Mouse (Mus musculus): ENCODE results near the gene Prm2. TPM values are rescaled to one million over a fixed set of nuclear protein-coding genes. Genes with fewer than 3 reads are reported as not detected.

The Prm2 gene
- total RNA-seq, 2 experiments from 2014 or later = not detected

DNA sequence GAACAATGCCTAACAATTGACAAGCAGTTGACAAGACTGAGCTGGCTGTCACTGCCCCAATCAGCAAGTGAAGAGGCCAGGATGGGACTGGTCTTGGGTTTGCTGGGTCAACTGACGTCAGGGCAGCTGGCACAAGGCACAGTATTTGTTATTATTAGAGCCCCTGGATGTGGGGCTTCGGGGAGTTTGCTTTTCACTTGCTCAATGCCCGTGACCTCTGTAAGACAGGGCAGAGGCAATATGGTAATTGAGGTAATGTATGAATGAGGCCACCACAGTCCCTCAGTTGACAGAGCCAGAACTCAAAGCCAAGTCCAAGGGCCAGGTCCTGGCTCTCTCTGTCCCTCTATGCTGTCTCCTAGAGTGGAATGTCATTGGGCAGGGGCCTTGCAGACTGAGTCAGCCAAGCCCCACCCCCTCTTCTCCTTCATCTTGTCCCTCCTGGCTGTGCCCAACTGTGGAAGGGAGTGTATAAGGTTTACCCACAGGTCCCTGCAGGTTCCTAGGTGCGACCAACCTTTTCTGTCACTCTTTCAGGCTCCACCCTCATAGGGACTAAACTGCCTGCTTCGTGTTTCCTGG lies 18.3 kb downstream of the Prm2 start:
- no peak for DNase-seq (ENCODE audit: low spot score)

GRCm38 (mm10) chr16:10776322-10776721 lies 19.6 kb downstream of the Prm2 start:
- DNase-seq (ENCODE audit: low spot score) = no peak

GRCm38 (mm10) chr16:10774726-10775125 lies 21.2 kb downstream of the Prm2 start:
- no peak for DNase-seq (ENCODE audit: low spot score)

DNA sequence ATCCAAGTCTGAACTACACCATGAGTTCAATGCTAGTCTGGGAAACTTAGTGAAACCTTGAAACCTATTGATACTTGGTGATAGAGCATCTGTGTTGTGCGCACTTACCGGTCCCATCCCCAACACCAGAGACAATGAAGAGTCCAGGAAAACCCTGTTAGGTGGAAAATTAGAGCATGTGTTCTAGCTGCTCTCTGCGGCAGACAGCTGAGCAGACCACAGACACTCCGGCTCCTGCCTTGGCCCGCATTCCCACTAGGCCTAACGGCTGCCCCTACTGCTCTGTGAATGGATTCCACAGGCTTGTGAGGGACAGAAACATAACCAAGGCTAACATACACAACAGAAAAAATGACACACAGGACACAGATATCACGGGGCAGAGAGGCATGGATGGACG lies 22.4 kb downstream of the Prm2 start:
- no peak for DNase-seq (ENCODE audit: low spot score)

- no peak for DNase-seq (ENCODE audit: low spot score)
These were observed 24.0 kb downstream of the Prm2 start for GRCm38 (mm10) chr16:10771769-10772510.

DNA sequence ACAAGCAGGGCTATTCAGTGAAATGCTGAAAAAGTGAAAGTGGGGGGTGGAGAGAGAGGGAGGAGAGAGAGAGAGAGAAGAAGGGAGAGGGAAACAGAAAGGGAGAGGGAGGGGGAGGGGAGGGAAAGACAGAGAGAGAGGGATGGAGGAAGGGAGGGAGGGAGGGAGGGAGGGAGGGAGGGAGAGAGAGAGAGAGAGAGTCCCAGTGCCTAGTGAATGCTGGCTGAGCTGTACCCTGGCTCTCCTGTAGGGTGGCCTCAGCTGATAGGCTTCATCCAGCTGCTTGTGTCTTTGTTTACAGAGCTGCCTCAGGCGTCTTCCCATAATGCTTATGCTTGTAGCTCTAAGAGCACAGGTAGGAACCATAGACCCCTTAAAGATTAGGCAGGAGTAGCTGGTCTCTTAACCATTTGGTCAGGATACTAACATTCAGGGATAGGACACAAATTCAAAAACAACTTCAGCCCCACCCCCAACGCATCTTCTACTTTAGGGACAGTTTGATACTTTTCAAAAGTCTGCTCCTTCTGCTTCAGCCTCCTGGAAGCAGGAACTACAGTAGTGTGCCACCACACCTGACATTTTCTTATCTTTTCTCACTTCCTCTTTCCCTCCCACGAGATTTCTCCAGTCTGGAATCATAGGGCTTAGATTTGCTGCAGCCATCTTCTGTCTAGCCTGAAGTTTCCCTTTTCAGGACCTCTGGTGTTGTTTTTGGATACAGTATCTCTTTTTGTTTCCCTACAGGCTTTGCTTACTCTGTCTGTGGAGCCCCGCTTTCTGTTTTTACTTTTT lies 25.2 kb downstream of the Prm2 start:
- no peak for DNase-seq (ENCODE audit: low spot score)

- DNase-seq (ENCODE audit: low spot score) = no peak
These were observed 26.3 kb downstream of the Prm2 start for GRCm38 (mm10) chr16:10769661-10770060.

- no peak for DNase-seq (ENCODE audit: low spot score)
These were observed 27.1 kb downstream of the Prm2 start for GRCm38 (mm10) chr16:10768821-10769220.

DNA sequence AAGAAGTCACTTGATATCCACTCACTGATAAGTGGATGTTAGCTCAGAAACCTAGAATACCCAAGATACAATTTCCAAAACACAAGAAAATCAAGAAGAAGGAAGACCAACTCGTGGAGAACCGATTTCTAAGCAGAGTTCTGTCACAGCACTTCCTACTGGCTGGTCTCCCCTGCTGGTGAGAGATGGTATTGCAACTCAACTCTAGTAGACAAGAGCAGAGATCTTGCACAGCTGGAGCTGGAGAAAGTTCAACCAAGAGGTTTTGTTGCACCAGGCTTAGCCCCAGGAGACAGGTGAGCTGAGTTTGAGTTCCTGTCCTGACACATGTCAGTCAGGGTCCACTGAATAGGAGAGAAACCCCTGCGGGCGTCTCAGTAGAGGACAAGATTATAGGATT lies 28.8 kb downstream of the Prm2 start:
- peak; percentile 72 for DNase-seq (ENCODE audit: low spot score)

- DNase-seq (ENCODE audit: low spot score) = no peak
These were observed 31.6 kb downstream of the Prm2 start for GRCm38 (mm10) chr16:10764323-10764722.

- no peak for DNase-seq (ENCODE audit: low spot score)
These were observed 32.2 kb downstream of the Prm2 start for GRCm38 (mm10) chr16:10763540-10764264.

GRCm38 (mm10) chr16:10762569-10763180 lies 33.3 kb downstream of the Prm2 start:
- no peak for DNase-seq (ENCODE audit: low spot score)

- peak; percentile 40 for DNase-seq (ENCODE audit: low spot score)
These were observed 34.8 kb downstream of the Prm2 start for GRCm38 (mm10) chr16:10761182-10761581.

- DNase-seq (ENCODE audit: low spot score) = no peak
These were observed 39.8 kb downstream of the Prm2 start for GRCm38 (mm10) chr16:10756168-10756567.

DNA sequence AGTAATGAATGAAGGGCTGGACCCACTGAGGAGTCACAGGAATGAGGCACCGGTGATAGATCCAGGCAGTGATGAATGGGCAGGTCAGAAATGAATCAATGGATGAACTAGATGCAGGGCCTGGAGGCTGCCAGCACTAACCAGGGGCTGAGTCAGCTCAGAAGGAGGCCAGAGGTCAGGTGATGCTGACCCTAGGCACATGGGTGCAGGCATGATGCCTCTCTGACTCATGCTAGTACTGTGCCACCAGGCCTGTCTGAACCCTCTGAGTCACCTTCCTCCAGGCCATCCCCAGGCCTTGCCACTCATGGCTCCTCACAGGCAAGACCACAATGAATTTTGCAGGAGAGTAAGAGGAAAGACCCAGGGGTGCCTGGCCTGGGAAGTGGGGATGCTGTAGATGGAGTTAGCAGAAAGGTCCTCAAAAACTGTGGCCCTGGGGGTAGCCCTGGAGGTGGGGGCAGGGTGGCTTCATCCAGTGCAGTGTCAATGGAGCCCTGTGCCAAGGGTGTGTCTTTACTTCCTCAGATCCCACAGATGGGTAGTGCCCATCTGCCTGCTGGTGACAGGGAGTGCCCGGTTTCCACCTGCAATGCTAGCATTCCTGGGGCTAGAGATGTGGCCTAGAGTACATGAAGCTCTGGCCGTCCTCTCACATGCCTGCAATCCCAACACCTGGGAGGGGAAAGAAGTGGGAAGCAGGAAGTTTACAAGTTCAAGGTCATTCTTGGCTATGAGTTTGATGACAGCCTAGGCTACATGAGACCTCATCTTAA lies 41.2 kb downstream of the Prm2 start:
- DNase-seq (ENCODE audit: low spot score) = no peak

DNA sequence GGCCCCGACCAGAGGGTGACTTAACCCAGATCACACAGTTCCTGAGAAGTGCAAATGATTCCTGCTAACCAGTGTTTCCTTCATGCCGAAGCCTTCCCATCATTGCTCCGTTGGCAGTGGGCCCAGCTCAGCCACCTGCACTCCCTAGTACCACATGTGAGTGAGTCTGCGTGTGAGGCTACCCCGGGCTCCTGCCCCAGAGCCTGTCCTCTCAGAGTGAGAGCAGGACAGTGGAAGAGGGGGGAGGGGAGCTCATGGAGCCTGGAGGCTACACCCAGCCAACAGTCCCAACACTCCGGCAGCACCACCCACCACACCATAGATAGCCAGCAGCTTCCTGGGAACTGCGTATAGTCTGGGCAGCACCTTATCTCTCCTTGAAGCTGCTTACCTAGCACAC lies 46.1 kb downstream of the Prm2 start:
- no peak for DNase-seq (ENCODE audit: low spot score)

DNA sequence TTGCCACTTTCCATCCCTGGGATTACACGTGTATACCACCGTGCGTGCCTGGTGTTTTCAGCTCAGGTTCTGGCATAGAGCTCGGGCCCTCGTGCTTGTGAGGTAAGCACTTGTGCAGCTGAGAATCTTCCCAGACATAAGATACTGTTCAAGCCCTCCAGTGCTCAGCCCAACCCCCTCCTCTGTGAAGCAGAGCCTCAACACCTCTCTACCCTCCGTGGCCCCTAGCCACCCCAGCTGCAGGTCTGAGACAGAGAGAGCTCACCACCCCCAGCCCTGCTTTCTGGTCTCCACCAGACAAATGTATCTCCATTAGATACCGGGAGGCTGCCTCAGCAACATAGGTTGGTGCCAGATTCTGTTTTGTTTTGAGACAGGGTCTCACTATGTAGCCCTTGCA lies 46.7 kb downstream of the Prm2 start:
- no peak for DNase-seq (ENCODE audit: low spot score)

All from gastrocnemius, adult 18-20 months (tissue).